Mouse (Mus musculus) lung, embryonic 14.5 days (tissue): ENCODE data around the gene Gm20388. TPM values are rescaled to one million over a fixed set of nuclear protein-coding genes. Genes with fewer than 3 reads are reported as not detected.

Experiments used
- ATAC-seq: fragments of 200-750 bp; cut with Nextera tagmentation; 2 replicates; pipeline ENCODE4 v1.8.0; 2017; ENCODE audit warnings: mild to moderate bottlenecking, moderate TSS enrichment, moderate library complexity; ENCODE audit not compliant: insufficient read depth
- DNase-seq: peaks from one replicate; pipeline ENCODE4 v3.0.0-alpha.2; 2015
- H3K27ac ChIP-seq: fragments of 300-500 bp; sonication (generic); 2 replicates; pipeline ENCODE4 v1.5.1; 2014; ENCODE audit warnings: low read depth, mild to moderate bottlenecking, moderate library complexity
- H3K27me3 ChIP-seq: fragments of 300-500 bp; sonication (generic); 2 replicates; pipeline ENCODE4 v1.6.1; 2014; ENCODE audit warnings: low read length, control low read depth; ENCODE audit not compliant: insufficient read depth
- H3K36me3 ChIP-seq: fragments of 300-500 bp; sonication (generic); 2 replicates; pipeline ENCODE4 v1.6.1; 2014; ENCODE audit warnings: control low read depth; ENCODE audit not compliant: insufficient read depth
- H3K4me1 ChIP-seq: fragments of 300-500 bp; sonication (generic); 2 replicates; pipeline ENCODE4 v1.6.1; 2014; ENCODE audit warnings: antibody characterized with exemption, control low read depth; ENCODE audit not compliant: insufficient read depth
- H3K4me2 ChIP-seq: fragments of 300-500 bp; sonication (generic); 2 replicates; pipeline ENCODE4 v1.6.1; 2014; ENCODE audit warnings: mild to moderate bottlenecking
- H3K4me3 ChIP-seq: fragments of 300-500 bp; sonication (generic); 2 replicates; pipeline ENCODE4 v1.5.1; 2014; ENCODE audit warnings: low read depth, low read length
- H3K9ac ChIP-seq: fragments of 300-500 bp; sonication (generic); 2 replicates; pipeline ENCODE4 v1.6.1; 2014
- H3K9me3 ChIP-seq: fragments of 300-500 bp; sonication (generic); 2 replicates; pipeline ENCODE4 v1.6.1; 2016; ENCODE audit warnings: low read depth, low read length, control low read depth
- CTCF ChIP-seq: IDR thresholded peaks from 2 replicates; pipeline ENCODE4 v1.5.1; 2016; ENCODE audit warnings: antibody characterized with exemption, low read depth
- WGBS: fragments of 180-500 bp; shearing (Covaris S2); extraction: QIAGEN DNeasy Blood & Tissue Kit; methylation state at CpG from one replicate; pipeline ENCODE4 v1.1.7; 2014; 5-methylcytosine and 5-hydroxymethylcytosine counted together
- polyA plus RNA-seq: library from polyadenylated mRNA; unstranded; fragments of >200 nt; fragmentation: Nextera tagmentation; extraction: Ambion mirVana; gene quantifications from 2 replicates; pipeline ENCODE4 v1.2.1, GENCODE M21; 2014

The Gm20388 gene
- polyA plus RNA-seq, 1 experiment from 2014 or later, result not detected

GRCm38 (mm10) chr8:123083610-123084009 is 3173.0 kb downstream of the Gm20388 start:
- WGBS, result 88% methylated on average over 12 of the region's 12 CpGs
- Histone ChIP-seq H3K4me1 (no peaks in the 10 kb centered on the region), H3K36me3 (peaks cover 94% of the 10 kb centered on the region), H3K9me3 (no peaks in the 10 kb centered on the region), H3K27me3 (no peaks in the 10 kb centered on the region), H3K4me3 (no peak overlapping the region), H3K27ac (no peak overlapping the region), H3K9ac (no peak overlapping the region; the same call in 1 of the 2 replicates), H3K4me2 (no peak overlapping the region)
- DNase-seq, result no peak
- no peak for ATAC-seq
- no peak for TF ChIP-seq CTCF

- no peak for DNase-seq
- no peak for TF ChIP-seq CTCF
- Histone ChIP-seq H3K27ac (no peak overlapping the region), H3K4me2 (no peak overlapping the region), H3K4me3 (no peak overlapping the region), H3K36me3 (peaks cover 97% of the 10 kb centered on the region), H3K4me1 (no peaks in the 10 kb centered on the region), H3K9me3 (no peaks in the 10 kb centered on the region), H3K27me3 (no peaks in the 10 kb centered on the region), H3K9ac (no peak overlapping the region)
- no peak for ATAC-seq
- WGBS, result 84% methylated on average over 9 of the region's 9 CpGs
These were observed 3176.6 kb downstream of the Gm20388 start for GRCm38 (mm10) chr8:123087289-123087688.

GRCm38 (mm10) chr8:123097216-123097615 is 3186.6 kb downstream of the Gm20388 start:
- Histone ChIP-seq H3K4me2 (no peak overlapping the region), H3K9ac (no peak overlapping the region), H3K4me3 (no peak overlapping the region), H3K36me3 (peaks cover 52% of the 10 kb centered on the region), H3K9me3 (no peaks in the 10 kb centered on the region), H3K27ac (no peak overlapping the region), H3K4me1 (no peaks in the 10 kb centered on the region), H3K27me3 (no peaks in the 10 kb centered on the region)
- no peak for TF ChIP-seq CTCF
- ATAC-seq, result no peak
- WGBS, result 88% methylated on average over 11 of the region's 11 CpGs
- no peak for DNase-seq

GRCm38 (mm10) chr8:123097786-123098584 is 3187.3 kb downstream of the Gm20388 start:
- Histone ChIP-seq H3K27me3 (no peaks in the 10 kb centered on the region), H3K4me1 (no peaks in the 10 kb centered on the region), H3K4me2 (no peak overlapping the region), H3K4me3 (no peak overlapping the region), H3K36me3 (peaks cover 49% of the 10 kb centered on the region), H3K9ac (no peak overlapping the region), H3K9me3 (no peaks in the 10 kb centered on the region), H3K27ac (no peak overlapping the region)
- DNase-seq (no peak), ATAC-seq (no peak)
- WGBS, result 79% methylated on average over 12 of the region's 12 CpGs
- no peak for TF ChIP-seq CTCF

- Histone ChIP-seq H3K36me3 (peaks cover 49% of the 10 kb centered on the region), H3K9ac (no peak overlapping the region), H3K4me1 (no peaks in the 10 kb centered on the region), H3K4me3 (no peak overlapping the region), H3K4me2 (no peak overlapping the region), H3K27ac (peak overlapping the region; percentile 36; the same call in 1 of the 2 replicates), H3K9me3 (no peaks in the 10 kb centered on the region), H3K27me3 (no peaks in the 10 kb centered on the region)
- DNase-seq (no peak), ATAC-seq (no peak)
- no peak for TF ChIP-seq CTCF
- 57% methylated on average over 8 of the region's 8 CpGs for WGBS
These were observed 3189.6 kb downstream of the Gm20388 start for GRCm38 (mm10) chr8:123100288-123100687.

GRCm38 (mm10) chr8:123101244-123101643 is 3190.6 kb downstream of the Gm20388 start:
- H3K4me2 ChIP-seq, result peak overlapping the region; percentile 98
- 71% methylated on average over 4 of the region's 4 CpGs for WGBS

More at GRCm38 (mm10) chr8:123101244-123101643, 3190.6 kb downstream of the Gm20388 start:
- peaks cover 50% of the 10 kb centered on the region for H3K36me3 ChIP-seq
- ATAC-seq (no peak), DNase-seq (no peak)
- no peaks in the 10 kb centered on the region for H3K4me1 ChIP-seq
- H3K4me3 ChIP-seq, result peak overlapping the region; percentile 88; the same call in 1 of the 2 replicates
- no peak overlapping the region for H3K27ac ChIP-seq
- no peaks in the 10 kb centered on the region for H3K9me3 ChIP-seq
- TF ChIP-seq CTCF, result no peak; the same call in 1 of the 2 replicates
- H3K9ac ChIP-seq, result peak overlapping the region; percentile 97; the same call in 1 of the 2 replicates
- no peaks in the 10 kb centered on the region for H3K27me3 ChIP-seq
